Mouse (Mus musculus): Measurements from ENCODE around the gene Rps12. TPM values are rescaled to one million over a fixed set of nuclear protein-coding genes. Genes with fewer than 3 reads are reported as not detected.
"Not testable (repeated sequence)": the region's sequence is repeated elsewhere in the genome, so short reads cannot be mapped to it uniquely, and the experiment has no call there.

Gene Rps12
- polyA plus RNA-seq, 1 experiment from 2014 or later = 247 TPM

- peak overlapping the region; percentile 72; the same call in 1 of the 2 replicates for H3K4me3 ChIP-seq (ENCODE audit: low read depth, low read length)
Measured at GRCm38 (mm10) chr10:23795871-23796520, 8.9 kb upstream of the Rps12 start.

GRCm38 (mm10) chr10:23788056-23788600 lies 1.1 kb upstream of the Rps12 start:
- Histone ChIP-seq H3K9me3 (ENCODE audit: control insufficient read depth, low read depth, low read length) (no peaks in the 10 kb centered on the region), H3K36me3 (ENCODE audit: control insufficient read depth, insufficient read depth, low read length) (peaks cover 29% of the 10 kb centered on the region), H3K4me3 (ENCODE audit: low read depth, low read length) (peak overlapping the region; percentile 82), H3K27me3 (ENCODE audit: control insufficient read depth, insufficient read depth, low read length) (no peaks in the 10 kb centered on the region), H3K4me1 (ENCODE audit: control insufficient read depth, insufficient read depth, low read length) (peaks cover 13% of the 10 kb centered on the region), H3K9ac (replicated peaks; ENCODE audit: low read depth, low read length) (peak overlapping the region; percentile 51), H3K27ac (ENCODE audit: low read length) (peak overlapping the region; percentile 91), H3K4me2 (replicated peaks; ENCODE audit: low read depth, low read length) (peak overlapping the region; percentile 57)
- no peak for ATAC-seq (ENCODE audit: insufficient number of reproducible peaks, insufficient read depth, low FRiP score, low read depth)
- 8% methylated on average over 8 of the region's 8 CpGs for WGBS

More at GRCm38 (mm10) chr10:23795871-23796520, 8.9 kb upstream of the Rps12 start:
- no peaks in the 10 kb centered on the region for H3K27me3 ChIP-seq (ENCODE audit: control insufficient read depth, insufficient read depth, low read length)
- H3K9me3 ChIP-seq (ENCODE audit: control insufficient read depth, low read depth, low read length) = no peaks in the 10 kb centered on the region
- H3K27ac ChIP-seq (ENCODE audit: low read length) = no peak overlapping the region
- H3K4me1 ChIP-seq (ENCODE audit: control insufficient read depth, insufficient read depth, low read length) = peaks cover 3% of the 10 kb centered on the region; the same call in 1 of the 2 replicates
- no peak for ATAC-seq (ENCODE audit: insufficient number of reproducible peaks, insufficient read depth, low FRiP score, low read depth)
- WGBS = 58% methylated on average over 9 of the region's 9 CpGs
- H3K36me3 ChIP-seq (ENCODE audit: control insufficient read depth, insufficient read depth, low read length) = no peaks in the 10 kb centered on the region
- H3K4me2 ChIP-seq (replicated peaks; ENCODE audit: low read depth, low read length) = peak overlapping the region; percentile 67
- 0 out of 2 replicates have a peak overlapping the region, but pooled peaks have one; percentile 1 for H3K9ac ChIP-seq (replicated peaks; ENCODE audit: low read depth, low read length)

DNA sequence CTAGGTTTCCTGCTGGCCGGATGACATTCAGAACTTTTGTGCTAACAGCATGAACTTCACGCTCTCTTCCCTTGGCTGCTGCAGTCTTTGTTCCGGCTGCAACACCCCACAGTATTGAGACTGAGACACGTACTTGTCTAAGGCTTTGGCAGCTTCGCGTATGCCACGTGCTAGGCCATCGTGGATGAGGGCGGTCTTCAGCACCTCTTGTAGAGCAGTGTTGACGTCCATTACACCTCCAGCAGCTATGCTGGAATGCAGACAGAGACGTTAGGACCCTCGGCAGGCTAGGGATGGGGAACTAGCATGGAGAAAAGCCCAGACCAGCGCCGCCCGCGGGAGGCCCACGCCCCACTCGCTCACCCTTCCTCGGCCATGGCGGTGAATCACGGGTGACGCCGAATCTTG lies 440 bp downstream of the Rps12 start:
- Histone ChIP-seq H3K27ac (ENCODE audit: low read length) (peak overlapping the region; percentile 66), H3K9ac (replicated peaks; ENCODE audit: low read depth, low read length) (peak overlapping the region; percentile 84), H3K4me2 (replicated peaks; ENCODE audit: low read depth, low read length) (peak overlapping the region; percentile 88), H3K4me1 (ENCODE audit: control insufficient read depth, insufficient read depth, low read length) (peaks cover 13% of the 10 kb centered on the region), H3K36me3 (ENCODE audit: control insufficient read depth, insufficient read depth, low read length) (peaks cover 33% of the 10 kb centered on the region), H3K4me3 (ENCODE audit: low read depth, low read length) (peak overlapping the region; percentile 82)
- not testable (repeated sequence) for H3K9me3 ChIP-seq (ENCODE audit: control insufficient read depth, low read depth, low read length); H3K27me3 ChIP-seq (ENCODE audit: control insufficient read depth, insufficient read depth, low read length)
- peak; percentile 38 for ATAC-seq (ENCODE audit: insufficient number of reproducible peaks, insufficient read depth, low FRiP score, low read depth)
- under 1% methylated on average over 23 of the region's 23 CpGs for WGBS

- 2% methylated on average over 4 of the region's 4 CpGs for WGBS
- peaks cover 33% of the 10 kb centered on the region for H3K36me3 ChIP-seq (ENCODE audit: control insufficient read depth, insufficient read depth, low read length)
- no peaks in the 10 kb centered on the region for H3K27me3 ChIP-seq (ENCODE audit: control insufficient read depth, insufficient read depth, low read length)
- peak overlapping the region; percentile 82 for H3K4me3 ChIP-seq (ENCODE audit: low read depth, low read length)
- peaks cover 13% of the 10 kb centered on the region for H3K4me1 ChIP-seq (ENCODE audit: control insufficient read depth, insufficient read depth, low read length)
- H3K9ac ChIP-seq (replicated peaks; ENCODE audit: low read depth, low read length) = peak overlapping the region; percentile 84
- no peak overlapping the region; the same call in 1 of the 2 replicates for H3K27ac ChIP-seq (ENCODE audit: low read length)
- ATAC-seq (ENCODE audit: insufficient number of reproducible peaks, insufficient read depth, low FRiP score, low read depth) = no peak
- H3K9me3 ChIP-seq (ENCODE audit: control insufficient read depth, low read depth, low read length) = no peaks in the 10 kb centered on the region
- peak overlapping the region; percentile 88 for H3K4me2 ChIP-seq (replicated peaks; ENCODE audit: low read depth, low read length)
Measured at GRCm38 (mm10) chr10:23786040-23786439, 1.0 kb downstream of the Rps12 start.

DNA sequence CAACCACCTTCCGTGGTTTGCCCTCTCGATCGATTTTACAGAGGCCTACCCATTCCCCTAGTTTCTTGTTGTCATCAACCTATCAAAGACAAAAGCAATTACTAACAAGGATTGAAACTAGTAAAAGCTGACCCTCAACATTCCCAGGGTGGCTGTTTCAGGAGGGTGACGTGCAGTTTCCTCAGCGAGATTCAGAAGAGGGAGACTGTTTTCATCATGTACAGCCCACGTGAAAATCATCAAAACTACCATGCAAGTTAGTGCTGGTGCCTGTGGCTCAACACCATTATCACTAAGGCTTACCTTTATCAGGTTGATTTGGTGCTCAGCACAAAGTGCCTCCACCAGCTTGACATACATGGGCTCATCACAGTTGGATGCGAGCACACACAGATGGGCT lies 1.5 kb downstream of the Rps12 start:
- Histone ChIP-seq H3K4me3 (ENCODE audit: low read depth, low read length) (peak overlapping the region; percentile 82), H3K4me2 (replicated peaks; ENCODE audit: low read depth, low read length) (peak overlapping the region; percentile 88), H3K36me3 (ENCODE audit: control insufficient read depth, insufficient read depth, low read length) (peaks cover 33% of the 10 kb centered on the region), H3K9ac (replicated peaks; ENCODE audit: low read depth, low read length) (peak overlapping the region; percentile 84), H3K4me1 (ENCODE audit: control insufficient read depth, insufficient read depth, low read length) (peaks cover 13% of the 10 kb centered on the region)
- not testable (repeated sequence) for H3K27ac ChIP-seq (ENCODE audit: low read length); H3K27me3 ChIP-seq (ENCODE audit: control insufficient read depth, insufficient read depth, low read length); H3K9me3 ChIP-seq (ENCODE audit: control insufficient read depth, low read depth, low read length); ATAC-seq (ENCODE audit: insufficient number of reproducible peaks, insufficient read depth, low FRiP score, low read depth)
- WGBS = 52% methylated on average over 7 of the region's 7 CpGs

DNA sequence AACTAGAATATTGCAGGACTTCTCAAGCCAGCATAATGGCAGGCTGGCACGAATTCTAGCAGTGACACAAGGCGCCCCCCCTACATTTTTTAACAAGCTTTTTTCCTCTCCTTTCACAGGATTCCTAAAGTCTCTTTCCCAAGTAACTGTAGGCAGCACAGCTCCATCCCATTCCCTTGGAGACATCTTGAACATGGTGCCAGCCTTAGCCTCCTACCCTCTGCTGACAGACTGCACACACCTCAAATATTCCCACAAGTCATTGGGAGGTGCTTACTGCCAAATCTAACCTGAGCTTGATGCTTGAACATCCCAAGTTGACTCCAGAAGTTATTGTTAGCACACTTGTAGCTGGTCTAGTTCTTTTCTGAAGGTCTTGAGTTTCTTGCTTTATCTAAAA lies 3.0 kb downstream of the Rps12 start:
- Histone ChIP-seq H3K4me2 (replicated peaks; ENCODE audit: low read depth, low read length) (no peak overlapping the region), H3K4me3 (ENCODE audit: low read depth, low read length) (no peak overlapping the region), H3K27me3 (ENCODE audit: control insufficient read depth, insufficient read depth, low read length) (no peaks in the 10 kb centered on the region), H3K4me1 (ENCODE audit: control insufficient read depth, insufficient read depth, low read length) (peaks cover 13% of the 10 kb centered on the region), H3K9me3 (ENCODE audit: control insufficient read depth, low read depth, low read length) (no peaks in the 10 kb centered on the region), H3K9ac (replicated peaks; ENCODE audit: low read depth, low read length) (no peak overlapping the region), H3K36me3 (ENCODE audit: control insufficient read depth, insufficient read depth, low read length) (peaks cover 33% of the 10 kb centered on the region), H3K27ac (ENCODE audit: low read length) (no peak overlapping the region)
- ATAC-seq (ENCODE audit: insufficient number of reproducible peaks, insufficient read depth, low FRiP score, low read depth) = no peak
- 44% methylated on average over 2 of the region's 2 CpGs for WGBS

DNA sequence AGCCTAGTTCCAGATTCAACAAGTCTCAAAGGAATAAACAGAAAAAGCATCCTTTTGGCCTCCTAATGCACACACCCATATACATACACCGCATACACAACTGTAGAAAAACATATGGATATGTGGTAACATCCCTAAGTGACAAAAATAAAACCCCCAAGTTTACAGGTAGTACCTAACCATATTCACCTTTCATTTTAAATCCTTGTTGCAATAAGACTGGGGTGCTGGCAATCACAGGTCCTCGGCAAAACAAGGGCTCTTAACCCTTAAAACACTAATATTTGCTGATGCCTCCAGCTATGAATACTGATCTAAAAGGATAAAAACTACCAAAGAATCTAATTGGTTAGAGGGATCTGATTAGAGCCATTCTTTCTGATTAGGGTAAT lies 3.6 kb downstream of the Rps12 start:
- H3K9me3 ChIP-seq (ENCODE audit: control insufficient read depth, low read depth, low read length) = no peaks in the 10 kb centered on the region
- no peaks in the 10 kb centered on the region for H3K27me3 ChIP-seq (ENCODE audit: control insufficient read depth, insufficient read depth, low read length)
- no peak overlapping the region for H3K27ac ChIP-seq (ENCODE audit: low read length)
- H3K4me3 ChIP-seq (ENCODE audit: low read depth, low read length) = no peak overlapping the region
- ATAC-seq (ENCODE audit: insufficient number of reproducible peaks, insufficient read depth, low FRiP score, low read depth) = no peak
- H3K4me2 ChIP-seq (replicated peaks; ENCODE audit: low read depth, low read length) = no peak overlapping the region
- peaks cover 11% of the 10 kb centered on the region for H3K4me1 ChIP-seq (ENCODE audit: control insufficient read depth, insufficient read depth, low read length)
- 30% methylated on average over 2 of the region's 2 CpGs for WGBS
- peaks cover 33% of the 10 kb centered on the region for H3K36me3 ChIP-seq (ENCODE audit: control insufficient read depth, insufficient read depth, low read length)
- no peak overlapping the region for H3K9ac ChIP-seq (replicated peaks; ENCODE audit: low read depth, low read length)

DNA sequence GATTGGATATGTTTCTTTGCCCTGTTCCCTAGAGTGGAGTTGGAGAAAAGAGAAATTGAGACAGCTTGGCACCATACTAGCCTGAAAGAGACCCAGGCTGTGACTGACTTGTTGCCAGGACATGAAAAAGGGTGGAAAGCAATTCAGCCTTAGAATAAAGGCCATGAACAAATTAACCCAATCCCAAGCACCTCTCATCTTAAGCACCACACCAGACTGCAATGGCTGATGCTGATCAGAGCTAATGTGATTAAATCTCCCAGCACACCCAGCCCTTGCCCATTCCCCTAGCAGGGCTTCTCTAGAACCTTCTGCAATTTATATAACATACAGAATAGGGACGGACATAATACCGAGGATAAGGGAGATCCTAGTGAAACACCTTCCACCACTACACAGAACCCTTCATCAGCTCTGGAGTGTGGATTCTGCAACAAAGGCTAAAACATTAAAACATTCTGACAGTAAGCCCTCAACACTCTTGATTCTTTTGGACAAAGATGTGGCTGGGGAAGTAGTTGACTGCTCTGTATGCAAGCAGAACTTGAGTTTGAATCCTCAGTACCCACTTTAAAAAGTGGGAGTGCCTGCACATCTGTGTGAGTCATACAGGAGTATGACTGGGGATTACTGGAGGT lies 4.1 kb downstream of the Rps12 start:
- Histone ChIP-seq H3K27me3 (ENCODE audit: control insufficient read depth, insufficient read depth, low read length) (no peaks in the 10 kb centered on the region), H3K27ac (ENCODE audit: low read length) (no peak overlapping the region)
- 44% methylated on average over 2 of the region's 2 CpGs for WGBS

More for the DNA sequence above, 4.1 kb downstream of the Rps12 start:
- Histone ChIP-seq H3K36me3 (ENCODE audit: control insufficient read depth, insufficient read depth, low read length) (peaks cover 33% of the 10 kb centered on the region), H3K4me3 (ENCODE audit: low read depth, low read length) (no peak overlapping the region), H3K9ac (replicated peaks; ENCODE audit: low read depth, low read length) (no peak overlapping the region), H3K4me2 (replicated peaks; ENCODE audit: low read depth, low read length) (no peak overlapping the region), H3K4me1 (ENCODE audit: control insufficient read depth, insufficient read depth, low read length) (peaks cover 8% of the 10 kb centered on the region), H3K9me3 (ENCODE audit: control insufficient read depth, low read depth, low read length) (no peaks in the 10 kb centered on the region)
- no peak for ATAC-seq (ENCODE audit: insufficient number of reproducible peaks, insufficient read depth, low FRiP score, low read depth)

Data from stomach, embryonic 14.5 days (tissue).